Mouse (Mus musculus) layer of hippocampus, adult 9-11 months (tissue): ENCODE data around the gene Hoxc11.

Source experiments
- DNase-seq: peaks from one replicate; pipeline ENCODE4 v3.0.0; 2022

Hoxc11 gene

GRCm38 (mm10) chr15:102984925-102985324 is 30.7 kb downstream of the Hoxc11 start:
- no peak for DNase-seq

DNA sequence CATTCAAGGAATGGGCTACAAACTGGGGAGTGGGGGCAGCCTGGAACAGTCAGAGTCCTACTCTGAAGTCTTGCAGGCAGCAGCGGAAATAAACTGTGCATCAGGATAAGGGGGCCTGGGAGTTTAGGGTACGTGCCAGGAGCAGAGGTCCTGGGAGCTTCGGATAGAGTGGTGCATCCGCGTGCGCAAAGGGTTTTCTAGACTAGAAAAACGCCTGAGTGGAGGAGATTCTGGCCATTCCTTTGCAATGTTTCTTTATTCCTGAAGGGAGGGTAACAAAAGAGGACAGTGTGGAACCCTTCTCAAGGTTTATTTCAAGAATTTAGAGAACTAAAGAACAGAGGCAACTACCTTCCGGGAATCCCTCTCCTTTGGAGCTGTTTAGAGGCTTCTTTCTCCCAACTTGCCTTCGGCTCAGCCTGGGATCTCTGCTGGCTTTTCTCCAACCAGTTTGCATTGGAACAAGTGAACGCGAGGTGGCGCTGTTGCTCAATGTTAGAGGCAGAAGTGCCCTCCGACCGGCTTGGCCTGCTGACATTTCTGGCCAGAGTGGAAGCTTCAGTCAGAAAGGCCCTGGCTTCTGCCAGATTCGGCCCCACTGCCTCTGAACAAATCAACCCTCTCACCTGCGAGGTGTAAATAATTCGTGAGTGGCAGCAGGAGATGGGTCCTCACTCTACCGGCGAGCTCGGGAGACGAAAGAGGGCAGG is 33.1 kb downstream of the Hoxc11 start:
- peak; percentile 66 for DNase-seq

DNA sequence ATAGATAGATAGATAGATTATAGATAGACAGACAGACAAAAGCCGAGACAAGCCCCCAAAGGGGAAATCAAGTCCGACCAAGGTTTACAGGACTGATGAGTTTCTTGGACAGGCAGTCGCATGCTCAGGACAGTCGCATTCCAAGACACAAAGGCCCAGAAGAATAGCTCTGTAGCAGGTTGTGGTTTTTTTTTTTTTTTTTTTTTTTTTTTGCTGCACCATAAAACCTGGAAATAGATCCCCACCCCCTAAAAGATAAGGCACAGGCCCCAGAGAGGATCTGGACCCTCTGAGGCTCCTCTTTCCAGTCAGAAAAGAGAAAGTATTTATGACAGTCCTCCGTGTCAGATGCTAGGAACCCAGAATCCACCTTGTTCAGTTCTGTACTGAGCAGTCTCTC is 33.9 kb downstream of the Hoxc11 start:
- no peak for DNase-seq

- DNase-seq = no peak
Measured at GRCm38 (mm10) chr15:102990461-102991397, 36.5 kb downstream of the Hoxc11 start, which contains the start of gene Hoxc8. Hoxc8 (plus strand) TSS chr15:102990607.

GRCm38 (mm10) chr15:102991782-102992181 is 37.6 kb downstream of the Hoxc11 start:
- DNase-seq = no peak

DNA sequence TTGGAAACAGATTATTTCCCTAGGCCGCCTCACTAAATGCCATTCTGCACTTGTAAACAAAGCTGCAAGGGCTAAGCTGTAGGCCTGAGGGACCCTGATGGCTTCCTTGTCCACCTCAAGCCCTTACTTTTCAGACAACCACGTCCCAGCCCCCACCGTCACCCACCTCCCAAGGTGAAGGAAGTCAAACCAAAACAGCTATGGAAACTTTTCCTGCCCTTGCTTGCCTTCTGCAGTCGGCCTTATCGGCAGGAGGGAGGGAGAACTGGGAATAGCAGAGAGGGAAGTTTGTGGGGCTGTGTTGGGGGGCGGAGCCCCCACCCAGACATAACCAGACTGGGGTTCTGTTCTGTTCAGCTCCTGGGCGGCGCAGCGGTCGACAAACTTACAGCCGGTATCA is 38.0 kb downstream of the Hoxc11 start:
- no peak for DNase-seq

DNA sequence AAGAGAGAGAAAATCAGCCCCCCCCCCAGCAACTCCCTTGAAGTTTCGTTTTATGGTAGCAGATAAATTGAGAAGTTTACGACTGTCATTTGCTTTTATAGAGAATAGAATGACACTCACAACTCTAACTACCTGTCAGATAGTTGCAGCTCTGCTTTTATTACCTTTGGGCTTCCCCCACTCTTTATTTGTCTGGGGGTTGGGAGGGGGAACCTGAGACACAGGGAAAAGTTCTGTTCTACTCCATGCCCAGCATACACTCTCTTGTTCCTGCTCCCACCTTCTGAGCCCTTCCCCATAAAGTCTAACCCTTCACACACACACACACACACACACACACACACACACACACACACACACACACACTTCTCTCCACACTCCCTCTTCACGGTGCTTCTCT is 38.6 kb downstream of the Hoxc11 start:
- DNase-seq = no peak

DNA sequence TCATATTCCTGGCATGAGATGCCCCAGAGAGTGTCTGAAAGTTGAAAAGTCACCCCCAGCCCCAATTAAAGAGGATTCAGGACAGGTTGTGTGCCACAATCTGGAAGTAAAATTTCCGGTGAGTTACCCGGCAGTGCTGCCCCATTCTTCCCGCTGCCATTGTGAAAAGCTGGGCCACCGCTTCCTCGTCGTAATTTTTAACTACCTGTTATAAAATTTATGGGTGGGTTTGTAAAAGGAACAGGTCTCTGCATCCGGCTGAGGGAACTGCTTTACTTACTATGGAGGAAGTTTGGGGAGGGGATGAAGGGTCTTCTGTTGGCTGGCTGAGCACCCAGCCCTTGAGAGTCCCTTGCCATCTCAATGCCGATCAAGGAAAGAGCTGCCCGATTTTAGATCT is 42.3 kb downstream of the Hoxc11 start:
- no peak for DNase-seq

DNA sequence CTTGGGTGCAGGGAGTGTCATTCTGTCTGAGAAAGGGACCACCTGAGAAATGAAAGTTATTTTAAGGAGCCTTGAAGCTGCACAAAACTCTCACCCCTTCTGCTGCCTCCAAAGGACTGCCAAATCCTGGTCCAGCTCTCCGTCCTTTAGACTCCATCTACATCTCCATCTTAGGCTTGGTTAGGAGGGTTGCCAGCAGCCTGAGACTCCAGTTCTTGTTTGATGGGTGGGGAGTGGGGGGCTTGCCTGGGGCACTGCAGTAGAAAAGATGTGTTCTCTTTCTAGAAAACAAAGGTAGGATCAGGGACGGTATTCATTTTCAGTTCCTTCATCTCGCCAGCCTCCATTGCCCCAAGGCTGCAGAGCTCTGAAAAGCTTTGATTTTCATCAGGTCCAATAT is 43.2 kb downstream of the Hoxc11 start:
- no peak for DNase-seq

GRCm38 (mm10) chr15:102997939-102998355 is 43.7 kb downstream of the Hoxc11 start, which contains the start of gene Hoxc6:
Hoxc6 (plus strand) TSS chr15:102998257.
- no peak for DNase-seq

DNA sequence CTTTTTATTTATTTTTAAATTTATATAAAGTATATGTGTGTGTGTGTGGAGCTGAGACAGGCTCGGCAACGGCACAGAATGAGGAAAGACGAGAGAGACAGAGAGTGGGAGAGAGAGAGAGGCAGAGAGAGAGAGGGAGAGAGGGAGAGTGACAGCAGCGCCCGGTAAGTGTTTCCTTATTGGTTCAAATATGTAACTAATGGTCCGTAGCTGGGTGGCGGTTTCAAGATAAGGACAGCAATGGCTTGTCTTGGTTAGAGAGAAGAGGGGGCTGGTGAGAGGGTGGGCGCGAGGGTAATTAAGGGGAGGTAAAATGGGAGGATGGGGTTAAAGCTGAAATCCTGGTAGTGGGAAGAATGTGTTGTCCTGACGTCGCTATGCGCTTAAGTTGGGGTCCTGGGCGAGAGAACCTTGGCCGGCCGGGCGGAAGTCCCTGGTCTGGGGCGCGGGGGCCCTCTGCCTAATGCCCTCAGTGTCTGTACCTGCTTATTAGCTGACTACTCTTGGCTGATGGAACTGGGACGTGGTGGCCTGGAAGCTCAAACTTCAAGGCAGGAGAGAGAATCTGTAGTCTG is 44.5 kb downstream of the Hoxc11 start:
- no peak for DNase-seq

- peak; percentile 14 for DNase-seq
Measured at GRCm38 (mm10) chr15:102999183-102999831, 45.1 kb downstream of the Hoxc11 start.

- DNase-seq = no peak
Measured at GRCm38 (mm10) chr15:102999955-103000354, 45.7 kb downstream of the Hoxc11 start.

GRCm38 (mm10) chr15:103000501-103000901 is 46.3 kb downstream of the Hoxc11 start:
- no peak for DNase-seq

DNA sequence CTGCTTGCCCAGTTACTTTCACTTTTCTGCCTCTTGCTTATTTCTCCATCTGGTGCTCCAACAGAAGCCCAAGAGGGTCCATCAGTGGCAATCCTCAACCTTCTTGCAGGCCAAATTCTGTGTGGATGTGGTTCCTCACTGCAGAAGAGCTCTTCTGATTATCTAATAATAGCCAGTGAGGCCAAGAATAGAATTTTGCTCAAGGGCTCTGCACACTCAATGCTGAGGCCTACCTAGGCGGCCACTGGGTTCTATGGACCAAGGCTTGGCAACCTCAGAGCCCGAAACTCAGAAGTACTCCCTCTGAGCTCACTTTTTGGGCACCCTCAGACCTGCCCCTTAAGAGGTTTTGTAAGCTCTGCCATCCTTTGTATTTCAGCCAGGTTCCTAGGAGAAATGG is 47.1 kb downstream of the Hoxc11 start:
- DNase-seq = no peak

GRCm38 (mm10) chr15:103002156-103002555 is 47.9 kb downstream of the Hoxc11 start:
- DNase-seq = no peak

DNA sequence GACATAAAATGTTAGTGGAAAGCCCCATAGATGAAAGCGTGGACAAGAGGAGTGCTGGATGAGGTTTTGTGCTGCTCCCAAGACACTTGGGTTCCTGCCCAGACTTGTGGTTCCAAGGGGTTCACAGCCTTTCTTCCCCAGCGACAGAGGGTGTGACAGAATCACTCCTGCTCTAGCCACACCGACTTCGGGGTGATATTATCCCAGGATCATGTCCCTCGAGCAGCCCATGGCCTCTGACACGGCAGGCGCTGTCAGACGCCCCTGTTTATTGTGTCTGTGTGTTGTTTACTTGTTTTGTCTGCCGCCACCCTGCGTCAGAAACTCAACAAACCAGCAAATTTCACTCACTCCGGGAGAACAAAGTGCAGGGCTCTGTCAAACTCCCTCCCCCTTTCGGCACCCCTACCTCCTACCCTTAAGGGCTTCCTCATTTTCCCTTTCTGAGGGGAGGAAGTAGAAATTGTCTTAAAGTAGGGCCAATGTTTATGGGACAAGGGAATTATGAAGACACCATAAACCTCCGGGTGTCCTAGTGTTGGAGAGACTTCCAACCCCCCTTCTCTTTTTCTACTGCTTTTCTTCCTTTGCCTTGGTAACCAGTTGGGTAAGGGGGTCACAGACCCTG is 48.7 kb downstream of the Hoxc11 start:
- DNase-seq = no peak

- DNase-seq = no peak
Measured at GRCm38 (mm10) chr15:103005308-103005707, 51.1 kb downstream of the Hoxc11 start.

GRCm38 (mm10) chr15:103005797-103006196 is 51.6 kb downstream of the Hoxc11 start:
- no peak for DNase-seq

- no peak for DNase-seq
Measured at GRCm38 (mm10) chr15:103006326-103006725, 52.1 kb downstream of the Hoxc11 start.
